Mouse (Mus musculus): ENCODE data around the gene Ttf1. TPM values are rescaled to one million over a fixed set of nuclear protein-coding genes. Genes with fewer than 3 reads are reported as not detected.

Gene Ttf1
- polyA plus RNA-seq, 1 experiment from 2014 or later: 6.2 TPM

GRCm38 (mm10) chr2:29030048-29030734 lies 29.9 kb upstream of the Ttf1 start:
- H3K4me2 ChIP-seq (ENCODE audit: low read length): no peak overlapping the region
- H3K27me3 ChIP-seq (ENCODE audit: control insufficient read depth, insufficient read depth, low read length): no peaks in the 10 kb centered on the region; the same call in 1 of the 2 replicates
- H3K36me3 ChIP-seq (ENCODE audit: control insufficient read depth, insufficient read depth, low read length): no peaks in the 10 kb centered on the region
- no peak overlapping the region for H3K27ac ChIP-seq (replicated peaks in 1 of 2; ENCODE audit: control insufficient read depth in 1 of 2, insufficient read depth in 1 of 2, low read depth in 2 of 2, low read length in 2 of 2)
- H3K4me3 ChIP-seq (ENCODE audit: control insufficient read depth in 1 of 2, insufficient read depth in 1 of 2, low read depth in 1 of 2, low read length in 2 of 2): no peak overlapping the region
- WGBS: 32% methylated on average over 20 of the region's 20 CpGs
- no peak for ATAC-seq (ENCODE audit: insufficient number of reproducible peaks, insufficient read depth, low FRiP score, low read depth)
- H3K9ac ChIP-seq (ENCODE audit: low read length): no peak overlapping the region
- peaks cover 0 to 2% of the 10 kb centered on the region in 2 experiments; a peak in 1 of 4 replicates for H3K4me1 ChIP-seq (ENCODE audit: control insufficient read depth in 2 of 2, insufficient read depth in 2 of 2, low read length in 2 of 2)
- H3K9me3 ChIP-seq (ENCODE audit: control insufficient read depth, low read length): no peaks in the 10 kb centered on the region

GRCm38 (mm10) chr2:29031951-29032350 lies 28.1 kb upstream of the Ttf1 start:
- Histone ChIP-seq H3K4me3 (ENCODE audit: control insufficient read depth in 1 of 2, insufficient read depth in 1 of 2, low read depth in 1 of 2, low read length in 2 of 2) (no peak overlapping the region), H3K27me3 (ENCODE audit: control insufficient read depth, insufficient read depth, low read length) (no peaks in the 10 kb centered on the region; the same call in 1 of the 2 replicates), H3K9me3 (ENCODE audit: control insufficient read depth, low read length) (no peaks in the 10 kb centered on the region), H3K9ac (ENCODE audit: low read length) (no peak overlapping the region), H3K27ac (replicated peaks in 1 of 2; ENCODE audit: control insufficient read depth in 1 of 2, insufficient read depth in 1 of 2, low read depth in 2 of 2, low read length in 2 of 2) (no peak overlapping the region), H3K4me1 (ENCODE audit: control insufficient read depth in 2 of 2, insufficient read depth in 2 of 2, low read length in 2 of 2) (peaks cover 0 to 2% of the 10 kb centered on the region in 2 experiments; a peak in 1 of 4 replicates), H3K4me2 (ENCODE audit: low read length) (no peak overlapping the region), H3K36me3 (ENCODE audit: control insufficient read depth, insufficient read depth, low read length) (no peaks in the 10 kb centered on the region)
- 85% methylated on average over 4 of the region's 4 CpGs for WGBS
- ATAC-seq (ENCODE audit: insufficient number of reproducible peaks, insufficient read depth, low FRiP score, low read depth): no peak

- Histone ChIP-seq H3K27ac (replicated peaks in 1 of 2; ENCODE audit: control insufficient read depth in 1 of 2, insufficient read depth in 1 of 2, low read depth in 2 of 2, low read length in 2 of 2) (no peak overlapping the region), H3K36me3 (ENCODE audit: control insufficient read depth, insufficient read depth, low read length) (no peaks in the 10 kb centered on the region), H3K9ac (ENCODE audit: low read length) (no peak overlapping the region), H3K9me3 (ENCODE audit: control insufficient read depth, low read length) (no peaks in the 10 kb centered on the region), H3K4me2 (ENCODE audit: low read length) (no peak overlapping the region), H3K4me1 (ENCODE audit: control insufficient read depth in 2 of 2, insufficient read depth in 2 of 2, low read length in 2 of 2) (peaks cover 0 to 2% of the 10 kb centered on the region in 2 experiments; a peak in 1 of 4 replicates), H3K4me3 (ENCODE audit: control insufficient read depth in 1 of 2, insufficient read depth in 1 of 2, low read depth in 1 of 2, low read length in 2 of 2) (no peak overlapping the region), H3K27me3 (ENCODE audit: control insufficient read depth, insufficient read depth, low read length) (peaks cover 15% of the 10 kb centered on the region)
- no peak for ATAC-seq (ENCODE audit: insufficient number of reproducible peaks, insufficient read depth, low FRiP score, low read depth)
- WGBS: 51% methylated on average over 20 of the region's 20 CpGs
Measured at GRCm38 (mm10) chr2:29034542-29035475, 25.3 kb upstream of the Ttf1 start.

GRCm38 (mm10) chr2:29035698-29036097 lies 24.4 kb upstream of the Ttf1 start:
- no peak for ATAC-seq (ENCODE audit: insufficient number of reproducible peaks, insufficient read depth, low FRiP score, low read depth)
- H3K36me3 ChIP-seq (ENCODE audit: control insufficient read depth, insufficient read depth, low read length): no peaks in the 10 kb centered on the region
- H3K4me3 ChIP-seq (ENCODE audit: control insufficient read depth in 1 of 2, insufficient read depth in 1 of 2, low read depth in 1 of 2, low read length in 2 of 2): no peak overlapping the region
- no peak overlapping the region for H3K9ac ChIP-seq (ENCODE audit: low read length)
- H3K4me2 ChIP-seq (ENCODE audit: low read length): no peak overlapping the region
- no peaks in the 10 kb centered on the region for H3K4me1 ChIP-seq (ENCODE audit: control insufficient read depth in 2 of 2, insufficient read depth in 2 of 2, low read length in 2 of 2)
- WGBS: 58% methylated on average over 8 of the region's 8 CpGs
- peaks cover 23% of the 10 kb centered on the region for H3K27me3 ChIP-seq (ENCODE audit: control insufficient read depth, insufficient read depth, low read length)
- no peak overlapping the region for H3K27ac ChIP-seq (replicated peaks in 1 of 2; ENCODE audit: control insufficient read depth in 1 of 2, insufficient read depth in 1 of 2, low read depth in 2 of 2, low read length in 2 of 2)
- H3K9me3 ChIP-seq (ENCODE audit: control insufficient read depth, low read length): no peaks in the 10 kb centered on the region

GRCm38 (mm10) chr2:29039741-29040140 lies 20.3 kb upstream of the Ttf1 start:
- no peak overlapping the region for H3K9ac ChIP-seq (ENCODE audit: low read length)
- no peak overlapping the region for H3K4me3 ChIP-seq (ENCODE audit: control insufficient read depth in 1 of 2, insufficient read depth in 1 of 2, low read depth in 1 of 2, low read length in 2 of 2)
- H3K27me3 ChIP-seq (ENCODE audit: control insufficient read depth, insufficient read depth, low read length): peaks cover 45% of the 10 kb centered on the region
- 33% methylated on average over 5 of the region's 5 CpGs for WGBS
- H3K4me2 ChIP-seq (ENCODE audit: low read length): no peak overlapping the region
- no peak for ATAC-seq (ENCODE audit: insufficient number of reproducible peaks, insufficient read depth, low FRiP score, low read depth)
- H3K4me1 ChIP-seq (ENCODE audit: control insufficient read depth in 2 of 2, insufficient read depth in 2 of 2, low read length in 2 of 2): no peaks in the 10 kb centered on the region
- H3K27ac ChIP-seq (replicated peaks in 1 of 2; ENCODE audit: control insufficient read depth in 1 of 2, insufficient read depth in 1 of 2, low read depth in 2 of 2, low read length in 2 of 2): no peak overlapping the region
- H3K9me3 ChIP-seq (ENCODE audit: control insufficient read depth, low read length): no peaks in the 10 kb centered on the region
- no peaks in the 10 kb centered on the region for H3K36me3 ChIP-seq (ENCODE audit: control insufficient read depth, insufficient read depth, low read length)

- H3K9me3 ChIP-seq (ENCODE audit: control insufficient read depth, low read length): no peaks in the 10 kb centered on the region
- no peak overlapping the region for H3K9ac ChIP-seq (ENCODE audit: low read length)
- WGBS: 24% methylated on average over 18 of the region's 18 CpGs
- no peaks in the 10 kb centered on the region for H3K4me1 ChIP-seq (ENCODE audit: control insufficient read depth in 2 of 2, insufficient read depth in 2 of 2, low read length in 2 of 2)
- no peak overlapping the region for H3K4me2 ChIP-seq (ENCODE audit: low read length)
- no peak overlapping the region for H3K4me3 ChIP-seq (ENCODE audit: control insufficient read depth in 1 of 2, insufficient read depth in 1 of 2, low read depth in 1 of 2, low read length in 2 of 2)
- ATAC-seq (ENCODE audit: insufficient number of reproducible peaks, insufficient read depth, low FRiP score, low read depth): no peak
- no peaks in the 10 kb centered on the region for H3K36me3 ChIP-seq (ENCODE audit: control insufficient read depth, insufficient read depth, low read length)
- H3K27ac ChIP-seq (replicated peaks in 1 of 2; ENCODE audit: control insufficient read depth in 1 of 2, insufficient read depth in 1 of 2, low read depth in 2 of 2, low read length in 2 of 2): no peak overlapping the region
- H3K27me3 ChIP-seq (ENCODE audit: control insufficient read depth, insufficient read depth, low read length): peaks cover 45% of the 10 kb centered on the region
Measured at GRCm38 (mm10) chr2:29040594-29041476, 19.2 kb upstream of the Ttf1 start.

GRCm38 (mm10) chr2:29041477-29041768 lies 18.6 kb upstream of the Ttf1 start:
- ATAC-seq (ENCODE audit: insufficient number of reproducible peaks, insufficient read depth, low FRiP score, low read depth): no peak
- no peaks in the 10 kb centered on the region for H3K9me3 ChIP-seq (ENCODE audit: control insufficient read depth, low read length)
- H3K4me2 ChIP-seq (ENCODE audit: low read length): no peak overlapping the region
- peaks cover 45% of the 10 kb centered on the region for H3K27me3 ChIP-seq (ENCODE audit: control insufficient read depth, insufficient read depth, low read length)
- H3K4me1 ChIP-seq (ENCODE audit: control insufficient read depth in 2 of 2, insufficient read depth in 2 of 2, low read length in 2 of 2): no peaks in the 10 kb centered on the region
- H3K4me3 ChIP-seq (ENCODE audit: control insufficient read depth in 1 of 2, insufficient read depth in 1 of 2, low read depth in 1 of 2, low read length in 2 of 2): no peak overlapping the region
- H3K36me3 ChIP-seq (ENCODE audit: control insufficient read depth, insufficient read depth, low read length): no peaks in the 10 kb centered on the region
- no peak overlapping the region for H3K9ac ChIP-seq (ENCODE audit: low read length)
- 24% methylated on average over 8 of the region's 8 CpGs for WGBS
- no peak overlapping the region for H3K27ac ChIP-seq (replicated peaks in 1 of 2; ENCODE audit: control insufficient read depth in 1 of 2, insufficient read depth in 1 of 2, low read depth in 2 of 2, low read length in 2 of 2)

Data from heart, embryonic 14.5 days (tissue).